Mouse (Mus musculus): ENCODE measurements around the gene 3110001I22Rik. TPM values are rescaled to one million over a fixed set of nuclear protein-coding genes. Genes with fewer than 3 reads are reported as not detected.
"Not testable (repeated sequence)": the region's sequence is repeated elsewhere in the genome, so short reads cannot be mapped to it uniquely, and the experiment has no call there.

3110001I22Rik gene
- total and polyA plus RNA-seq, 2 experiments from 2014 or later, result 4.3 to 4.8 TPM

GRCm38 (mm10) chr16:13645930-13646329, 25.8 kb upstream of the 3110001I22Rik start:
- no peak for ATAC-seq
- no peaks in the 10 kb centered on the region for H3K4me1 ChIP-seq (ENCODE audit: insufficient read depth, low read length)
- H3K9ac ChIP-seq (replicated peaks; ENCODE audit: low read length), result no peak overlapping the region
- H3K4me3 ChIP-seq (ENCODE audit: low read length), result no peak overlapping the region
- no peaks in the 10 kb centered on the region for H3K9me3 ChIP-seq (ENCODE audit: low read length)
- H3K4me2 ChIP-seq (ENCODE audit: low read depth, low read length), result no peak overlapping the region
- peaks cover 21% of the 10 kb centered on the region for H3K36me3 ChIP-seq (ENCODE audit: insufficient read depth, low read length)
- H3K27ac ChIP-seq, result no peak overlapping the region
- WGBS, result 88% methylated on average over 4 of the region's 4 CpGs
- no peak for DNase-seq (ENCODE audit: low spot score)
- no peaks in the 10 kb centered on the region for H3K27me3 ChIP-seq (ENCODE audit: insufficient read depth, low read length)
- no peak for TF ChIP-seq CTCF (IDR thresholded peaks at IDR 0.05; ENCODE audit: low read depth)

GRCm38 (mm10) chr16:13658886-13659285, 12.8 kb upstream of the 3110001I22Rik start:
- Histone ChIP-seq H3K27me3 (ENCODE audit: insufficient read depth, low read length) (no peaks in the 10 kb centered on the region), H3K4me1 (ENCODE audit: insufficient read depth, low read length) (no peaks in the 10 kb centered on the region), H3K4me3 (ENCODE audit: low read length) (no peak overlapping the region), H3K9ac (replicated peaks; ENCODE audit: low read length) (no peak overlapping the region), H3K9me3 (ENCODE audit: low read length) (no peaks in the 10 kb centered on the region), H3K4me2 (ENCODE audit: low read depth, low read length) (no peak overlapping the region), H3K27ac (no peak overlapping the region), H3K36me3 (ENCODE audit: insufficient read depth, low read length) (peaks cover 30% of the 10 kb centered on the region; the same call in 1 of the 2 replicates)
- DNase-seq (ENCODE audit: low spot score) (no peak), ATAC-seq (no peak)
- TF ChIP-seq CTCF (IDR thresholded peaks at IDR 0.05; ENCODE audit: low read depth), result no peak
- 86% methylated on average over 3 of the region's 3 CpGs for WGBS

- Histone ChIP-seq H3K4me1 (ENCODE audit: insufficient read depth, low read length) (no peaks in the 10 kb centered on the region), H3K9ac (replicated peaks; ENCODE audit: low read length) (no peak overlapping the region), H3K27ac (no peak overlapping the region), H3K27me3 (ENCODE audit: insufficient read depth, low read length) (no peaks in the 10 kb centered on the region), H3K4me3 (ENCODE audit: low read length) (no peak overlapping the region), H3K4me2 (ENCODE audit: low read depth, low read length) (no peak overlapping the region), H3K36me3 (ENCODE audit: insufficient read depth, low read length) (peaks cover 31% of the 10 kb centered on the region; the same call in 1 of the 2 replicates), H3K9me3 (ENCODE audit: low read length) (no peaks in the 10 kb centered on the region)
- WGBS, result 97% methylated on average over 9 of the region's 9 CpGs
- DNase-seq (ENCODE audit: low spot score) (no peak), ATAC-seq (no peak)
- no peak for TF ChIP-seq CTCF (IDR thresholded peaks at IDR 0.05; ENCODE audit: low read depth)
Observed at GRCm38 (mm10) chr16:13660736-13661135, 11.0 kb upstream of the 3110001I22Rik start.

GRCm38 (mm10) chr16:13667878-13668343, 3.8 kb upstream of the 3110001I22Rik start, which contains the start of gene Parn:
Gene Parn, minus strand, starts transcription at chr16:13668170.
- no peak for TF ChIP-seq CTCF (IDR thresholded peaks at IDR 0.05; ENCODE audit: low read depth)
- Histone ChIP-seq H3K9me3 (ENCODE audit: low read length) (no peaks in the 10 kb centered on the region), H3K27ac (peak within 1 kb of the TSS; percentile 78), H3K4me3 (ENCODE audit: low read length) (peak within 1 kb of the TSS; percentile 81), H3K4me1 (ENCODE audit: insufficient read depth, low read length) (no peaks in the 10 kb centered on the region), H3K9ac (replicated peaks; ENCODE audit: low read length) (peak within 1 kb of the TSS; percentile 75), H3K4me2 (ENCODE audit: low read depth, low read length) (peak within 1 kb of the TSS; percentile 90), H3K36me3 (ENCODE audit: insufficient read depth, low read length) (peaks cover 16% of the 10 kb centered on the region; the same call in 1 of the 2 replicates), H3K27me3 (ENCODE audit: insufficient read depth, low read length) (no peaks in the 10 kb centered on the region)
- DNase-seq (ENCODE audit: low spot score), result peak; percentile 95
- ATAC-seq, result peak; percentile 90
- WGBS, result under 1% methylated on average over 35 of the region's 35 CpGs

- Histone ChIP-seq H3K9ac (replicated peaks; ENCODE audit: low read length) (peak overlapping the region; percentile 75; the same call in 1 of the 2 replicates), H3K27ac (peak overlapping the region; percentile 78; the same call in 1 of the 2 replicates), H3K27me3 (ENCODE audit: insufficient read depth, low read length) (no peaks in the 10 kb centered on the region), H3K4me2 (ENCODE audit: low read depth, low read length) (peak overlapping the region; percentile 90), H3K9me3 (ENCODE audit: low read length) (no peaks in the 10 kb centered on the region), H3K4me1 (ENCODE audit: insufficient read depth, low read length) (no peaks in the 10 kb centered on the region), H3K4me3 (ENCODE audit: low read length) (peak overlapping the region; percentile 81), H3K36me3 (ENCODE audit: insufficient read depth, low read length) (peaks cover 10% of the 10 kb centered on the region; the same call in 1 of the 2 replicates)
- no peak for TF ChIP-seq CTCF (IDR thresholded peaks at IDR 0.05; ENCODE audit: low read depth)
- 82% methylated on average over 10 of the region's 10 CpGs for WGBS
- DNase-seq (ENCODE audit: low spot score) (no peak), ATAC-seq (no peak)
Observed at GRCm38 (mm10) chr16:13668402-13669108, 3.2 kb upstream of the 3110001I22Rik start.

GRCm38 (mm10) chr16:13669282-13669681, 2.4 kb upstream of the 3110001I22Rik start:
- H3K27me3 ChIP-seq (ENCODE audit: insufficient read depth, low read length), result no peaks in the 10 kb centered on the region
- no peak for DNase-seq (ENCODE audit: low spot score)
- H3K36me3 ChIP-seq (ENCODE audit: insufficient read depth, low read length), result peaks cover 8% of the 10 kb centered on the region; the same call in 1 of the 2 replicates
- no peaks in the 10 kb centered on the region for H3K9me3 ChIP-seq (ENCODE audit: low read length)
- no peak for ATAC-seq
- no peak overlapping the region for H3K9ac ChIP-seq (replicated peaks; ENCODE audit: low read length)
- no peak overlapping the region for H3K4me2 ChIP-seq (ENCODE audit: low read depth, low read length)
- no peaks in the 10 kb centered on the region; the same call in 1 of the 2 replicates for H3K4me1 ChIP-seq (ENCODE audit: insufficient read depth, low read length)
- H3K27ac ChIP-seq, result no peak overlapping the region
- TF ChIP-seq CTCF (IDR thresholded peaks at IDR 0.05; ENCODE audit: low read depth), result no peak
- no peak overlapping the region for H3K4me3 ChIP-seq (ENCODE audit: low read length)
- WGBS, result 88% methylated on average over 1 of the region's 1 CpGs

- DNase-seq (ENCODE audit: low spot score); H3K4me3 ChIP-seq (ENCODE audit: low read length); H3K9me3 ChIP-seq (ENCODE audit: low read length); ATAC-seq; H3K36me3 ChIP-seq (ENCODE audit: insufficient read depth, low read length); H3K4me1 ChIP-seq (ENCODE audit: insufficient read depth, low read length); H3K27me3 ChIP-seq (ENCODE audit: insufficient read depth, low read length); H3K9ac ChIP-seq (replicated peaks; ENCODE audit: low read length): not testable (repeated sequence)
- 82% methylated on average over 5 of the region's 5 CpGs for WGBS
- Histone ChIP-seq H3K4me2 (ENCODE audit: low read depth, low read length) (0 out of 2 replicates have a peak overlapping the region, but pooled peaks have one; percentile 78), H3K27ac (peak overlapping the region; percentile 86)
Observed at GRCm38 (mm10) chr16:13670896-13671295, 833 bp upstream of the 3110001I22Rik start.

All from hindbrain, postnatal 0 days (tissue).